Comparison of ENCODE assay signal across 25 mouse cellular contexts in the genomic region with DNA sequence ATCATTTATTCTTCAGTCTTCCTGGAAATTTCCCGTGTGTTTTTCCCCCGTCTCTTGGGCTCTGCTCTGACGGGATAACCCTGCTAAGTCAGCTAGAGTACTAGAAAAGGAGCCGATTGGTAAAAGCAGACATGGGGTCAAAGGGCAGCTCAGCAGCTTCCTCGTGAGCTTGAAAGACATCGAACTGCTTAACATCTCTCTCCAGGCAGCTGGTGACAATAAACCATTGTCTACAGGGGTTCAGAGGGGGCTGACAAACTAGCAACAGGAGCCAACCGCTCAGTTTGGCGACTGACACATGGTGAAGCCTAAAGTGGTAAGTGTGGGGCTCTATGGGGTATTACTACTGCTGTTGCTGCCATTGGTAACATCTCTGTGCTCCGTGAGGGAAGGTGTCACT. TPM values are rescaled to one million over a fixed set of nuclear protein-coding genes. Genes with fewer than 3 reads are reported as not detected.
DNase-seq lines count a peak whose midpoint lies in the region; ATAC-seq lines count a peak whose summit lies in the region.
"Had no signal": no experiment of that assay in that cellular context is flagged by ENCODE, and none has a peak within 500 bp of the region (broad histone marks: within the 10 kb centered on the region; RNA-seq: fewer than 3 reads in every experiment).

No protein-coding gene starts in this region.

- H3K9me3 ChIP-seq in forebrain, embryonic 10.5 days, result peaks cover 6% of the 10 kb centered on the region
- H3K9me3 ChIP-seq in forebrain, embryonic 13.5 days (replicated peaks), result no peaks in the 10 kb centered on the region
- H3K9me3 ChIP-seq in neural tube, embryonic 15.5 days (replicated peaks), result no peaks in the 10 kb centered on the region
- no peaks in the 10 kb centered on the region for H3K9me3 ChIP-seq in limb, embryonic 11.5 days (ENCODE audit: control insufficient read depth, low read length)
- H3K9me3 ChIP-seq: hindbrain, embryonic 15.5 days; intestine, embryonic 15.5 days; limb, embryonic 15.5 days had no signal

- peaks cover 49% of the 10 kb centered on the region for H3K27me3 ChIP-seq in forebrain, embryonic 10.5 days (ENCODE audit: poor library complexity, severe bottlenecking)
- H3K27me3 ChIP-seq in forebrain, embryonic 13.5 days, result 0 out of 2 replicates have a peak, but pooled peaks cover 12% of the 10 kb centered on the region
- H3K27me3 ChIP-seq in neural tube, embryonic 15.5 days (replicated peaks), result no peaks in the 10 kb centered on the region
- H3K27me3 ChIP-seq in limb, embryonic 11.5 days (ENCODE audit: control insufficient read depth, insufficient read depth, low read length), result no peaks in the 10 kb centered on the region
- H3K27me3 ChIP-seq: embryonic facial prominence, embryonic 12.5 days; hindbrain, embryonic 15.5 days; intestine, embryonic 15.5 days; limb, embryonic 15.5 days had no signal

- ATAC-seq in forebrain, embryonic 13.5 days, result no peak
- no peak for ATAC-seq in neural tube, embryonic 15.5 days (ENCODE audit: low FRiP score)
- ATAC-seq in limb, embryonic 11.5 days (ENCODE audit: insufficient number of reproducible peaks, low FRiP score, low TSS enrichment, low read depth), result no peak
- ATAC-seq in CD4-positive, CD25-positive, alpha-beta regulatory T cell, adult 4 months, result no peak

- no peaks in the 10 kb centered on the region for H3K36me3 ChIP-seq in forebrain, embryonic 10.5 days (replicated peaks)
- no peaks in the 10 kb centered on the region for H3K36me3 ChIP-seq in forebrain, embryonic 13.5 days (ENCODE audit: poor library complexity, severe bottlenecking)
- no peaks in the 10 kb centered on the region for H3K36me3 ChIP-seq in neural tube, embryonic 15.5 days
- H3K36me3 ChIP-seq in limb, embryonic 11.5 days (ENCODE audit: control insufficient read depth, insufficient read depth, low read length), result no peaks in the 10 kb centered on the region
- H3K36me3 ChIP-seq: embryonic facial prominence, embryonic 12.5 days; forebrain, embryonic 12.5 days; hindbrain, embryonic 15.5 days; intestine, embryonic 15.5 days; limb, embryonic 15.5 days had no signal

- H3K4me1 ChIP-seq in forebrain, embryonic 10.5 days, result peaks cover 59% of the 10 kb centered on the region
- H3K4me1 ChIP-seq in forebrain, embryonic 13.5 days, result peaks cover 15% of the 10 kb centered on the region
- H3K4me1 ChIP-seq in neural tube, embryonic 15.5 days, result peaks cover 16% of the 10 kb centered on the region
- peaks cover 41% of the 10 kb centered on the region for H3K4me1 ChIP-seq in limb, embryonic 11.5 days (ENCODE audit: control insufficient read depth, insufficient read depth, low read length)

- DNase-seq in forebrain, embryonic 10.5 days (ENCODE audit: extremely low spot score, low spot score), result no peak
- peak; percentile 51 for DNase-seq in neural tube, embryonic 10.5 days (ENCODE audit: extremely low spot score, low spot score)
- peak; percentile 43 for DNase-seq in limb, embryonic 11.5 days (ENCODE audit: low spot score)
- DNase-seq in thymus, postnatal 10 days (ENCODE audit: low spot score in 2 of 2), result no peak
- no peak for DNase-seq in lung, postnatal 25 days (ENCODE audit: low spot score)
- DNase-seq: adrenal gland, adult 8-10 months; cerebellum, adult 18-20 months; cerebellum, postnatal 25 days; gastrocnemius, adult 2 months; kidney, adult 9 months; kidney, postnatal 25 days; lung, embryonic 14.5 days; lung, postnatal 4 days; thymus, adult 18-20 months; thymus, postnatal 4 days had no signal

- H3K27ac ChIP-seq in forebrain, embryonic 10.5 days, result peak overlapping the region; percentile 71; the same call in 1 of the 2 replicates
- H3K27ac ChIP-seq in forebrain, embryonic 13.5 days, result no peak overlapping the region
- H3K27ac ChIP-seq in neural tube, embryonic 15.5 days (replicated peaks), result no peak overlapping the region
- H3K27ac ChIP-seq in limb, embryonic 11.5 days (replicated peaks; ENCODE audit: low read depth, low read length), result no peak overlapping the region
- H3K27ac ChIP-seq: embryonic facial prominence, embryonic 12.5 days; forebrain, embryonic 12.5 days; gastrocnemius, adult 2 months; hindbrain, embryonic 15.5 days; intestine, embryonic 15.5 days; layer of hippocampus, adult 2 months; limb, embryonic 15.5 days; liver, embryonic 14.5 days had no signal

- 4% methylated on average over 9 of the region's 9 CpGs for WGBS in forebrain, embryonic 10.5 days
- WGBS in forebrain, embryonic 13.5 days, result 10% methylated on average over 9 of the region's 9 CpGs
- 12% methylated on average over 9 of the region's 9 CpGs for WGBS in neural tube, embryonic 15.5 days
- WGBS in limb, embryonic 11.5 days, result 10% methylated on average over 9 of the region's 9 CpGs

- no peak overlapping the region for H3K9ac ChIP-seq in forebrain, embryonic 13.5 days
- H3K9ac ChIP-seq in neural tube, embryonic 15.5 days (replicated peaks), result no peak overlapping the region
- no peak overlapping the region for H3K9ac ChIP-seq in limb, embryonic 11.5 days (ENCODE audit: low read length)
- H3K9ac ChIP-seq: embryonic facial prominence, embryonic 12.5 days; forebrain, embryonic 12.5 days; hindbrain, embryonic 15.5 days; intestine, embryonic 15.5 days; limb, embryonic 15.5 days; liver, embryonic 14.5 days; lung, embryonic 14.5 days had no signal

- H3K4me2 ChIP-seq in forebrain, embryonic 13.5 days, result no peak overlapping the region
- no peak overlapping the region for H3K4me2 ChIP-seq in neural tube, embryonic 15.5 days
- H3K4me2 ChIP-seq in limb, embryonic 11.5 days (ENCODE audit: low read depth, severe bottlenecking), result no peak overlapping the region
- H3K4me2 ChIP-seq: embryonic facial prominence, embryonic 12.5 days; forebrain, embryonic 12.5 days; hindbrain, embryonic 15.5 days; intestine, embryonic 15.5 days; limb, embryonic 15.5 days; lung, embryonic 14.5 days had no signal

- no peak overlapping the region for H3K4me3 ChIP-seq in forebrain, embryonic 10.5 days
- H3K4me3 ChIP-seq in forebrain, embryonic 13.5 days, result no peak overlapping the region
- no peak overlapping the region for H3K4me3 ChIP-seq in neural tube, embryonic 15.5 days (replicated peaks)
- H3K4me3 ChIP-seq in limb, embryonic 11.5 days (ENCODE audit: low read depth, low read length), result no peak overlapping the region
- H3K4me3 ChIP-seq: embryonic facial prominence, embryonic 12.5 days; forebrain, embryonic 12.5 days; gastrocnemius, adult 2 months; hindbrain, embryonic 15.5 days; intestine, embryonic 15.5 days; layer of hippocampus, adult 2 months; limb, embryonic 15.5 days had no signal

RNA-seq across cellular contexts. Expression of gene Fzd7, which starts 30.6 kb away (rescaled TPM):
- 9.4 and 9.6 TPM in 2 replicates for polyA plus RNA-seq in forebrain, embryonic 10.5 days (2016; fragmentation: Nextera tagmentation; extraction: Ambion mirVana)
- 2.8 and 3.4 TPM in 2 replicates for polyA plus RNA-seq in forebrain, embryonic 13.5 days (2015; fragmentation: Nextera tagmentation; extraction: Ambion mirVana)
- 3.5 and 4.5 TPM in 2 replicates for polyA plus RNA-seq in neural tube, embryonic 15.5 days (2015; fragmentation: Nextera tagmentation; extraction: Ambion mirVana)
- polyA plus RNA-seq in limb, embryonic 11.5 days (2014; fragmentation: Nextera tagmentation; extraction: Ambion mirVana), result 15.3 and 19.7 TPM in 2 replicates
- polyA plus RNA-seq in CD4-positive, CD25-positive, alpha-beta regulatory T cell, adult 4 months (2017; shearing (Covaris generic)), result not detected

Comparison
In these comparisons a context has a peak if more than half of its experiments do, and no peak if none do; other contexts are left out.
1. DNase-seq: peak in neural tube, embryonic 10.5 days (single experiment) and limb, embryonic 11.5 days (single experiment); none in forebrain, embryonic 10.5 days (single experiment), thymus, postnatal 10 days (0 of 2) and lung, postnatal 25 days (single experiment).